Mouse (Mus musculus): ENCODE data around the gene Ahnak. TPM values are rescaled to one million over a fixed set of nuclear protein-coding genes. Genes with fewer than 3 reads are reported as not detected.

The Ahnak gene
- polyA plus RNA-seq, 1 experiment from 2014 or later: 22.3 TPM

Other genes starting within 250 kb of the Ahnak start
- 0.79 and 0.84 TPM in 2 replicates for gene 1700092M07Rik, start 248.6 kb upstream of the Ahnak start, polyA plus RNA-seq (2015; fragmentation: Nextera tagmentation; extraction: Ambion mirVana)
- gene Stx5a, start 247.9 kb upstream of the Ahnak start, polyA plus RNA-seq (2015; fragmentation: Nextera tagmentation; extraction: Ambion mirVana): 108 and 114 TPM in 2 replicates
- gene Nxf1, start 232.2 kb upstream of the Ahnak start, polyA plus RNA-seq (2015; fragmentation: Nextera tagmentation; extraction: Ambion mirVana): 182 and 200 TPM in 2 replicates
- 205 and 223 TPM in 2 replicates for gene Tmem223, start 218.3 kb upstream of the Ahnak start, polyA plus RNA-seq (2015; fragmentation: Nextera tagmentation; extraction: Ambion mirVana)
- gene Tmem179b, start 214.8 kb upstream of the Ahnak start, polyA plus RNA-seq (2015; fragmentation: Nextera tagmentation; extraction: Ambion mirVana): 154 and 166 TPM in 2 replicates
- gene Taf6l, start 202.9 kb upstream of the Ahnak start, polyA plus RNA-seq (2015; fragmentation: Nextera tagmentation; extraction: Ambion mirVana): 24.1 and 24.7 TPM in 2 replicates
- 233 and 246 TPM in 2 replicates for gene Polr2g, start 190.7 kb upstream of the Ahnak start, polyA plus RNA-seq (2015; fragmentation: Nextera tagmentation; extraction: Ambion mirVana)
- 2.9 and 3.5 TPM in 2 replicates for gene Zbtb3, start 186.7 kb upstream of the Ahnak start, polyA plus RNA-seq (2015; fragmentation: Nextera tagmentation; extraction: Ambion mirVana)
- 44.1 and 49.8 TPM in 2 replicates for gene Ttc9c, start 170.0 kb upstream of the Ahnak start, polyA plus RNA-seq (2015; fragmentation: Nextera tagmentation; extraction: Ambion mirVana)
- 4.3 and 5.3 TPM in 2 replicates for gene Hnrnpul2, start 169.3 kb upstream of the Ahnak start, polyA plus RNA-seq (2015; fragmentation: Nextera tagmentation; extraction: Ambion mirVana)
- not detected in 2 replicates for gene AC129217.1, start 159.5 kb upstream of the Ahnak start, polyA plus RNA-seq (2015; fragmentation: Nextera tagmentation; extraction: Ambion mirVana)
- gene Bscl2, start 151.8 kb upstream of the Ahnak start, polyA plus RNA-seq (2015; fragmentation: Nextera tagmentation; extraction: Ambion mirVana): 54.6 and 63.0 TPM in 2 replicates
- 0.36 and 0.66 TPM in 2 replicates for gene Gng3, start 150.1 kb upstream of the Ahnak start, polyA plus RNA-seq (2015; fragmentation: Nextera tagmentation; extraction: Ambion mirVana)
- gene Lrrn4cl, start 138.5 kb upstream of the Ahnak start, polyA plus RNA-seq (2015; fragmentation: Nextera tagmentation; extraction: Ambion mirVana): 0.78 and 1.1 TPM in 2 replicates
- 171 and 178 TPM in 2 replicates for gene Ubxn1, start 117.8 kb upstream of the Ahnak start, polyA plus RNA-seq (2015; fragmentation: Nextera tagmentation; extraction: Ambion mirVana)
- 106 and 119 TPM in 2 replicates for gene Uqcc3, start 108.4 kb upstream of the Ahnak start, polyA plus RNA-seq (2015; fragmentation: Nextera tagmentation; extraction: Ambion mirVana)
- 67.6 and 70.2 TPM in 2 replicates for gene Lbhd1, start 105.6 kb upstream of the Ahnak start, polyA plus RNA-seq (2015; fragmentation: Nextera tagmentation; extraction: Ambion mirVana)
- not detected in 2 replicates for gene Gm49403, start 105.4 kb upstream of the Ahnak start, polyA plus RNA-seq (2015; fragmentation: Nextera tagmentation; extraction: Ambion mirVana)
- 80.7 and 98.0 TPM in 2 replicates for gene 1810009A15Rik, start 100.4 kb upstream of the Ahnak start, polyA plus RNA-seq (2015; fragmentation: Nextera tagmentation; extraction: Ambion mirVana)
- gene Gm49416, start 100.4 kb upstream of the Ahnak start, polyA plus RNA-seq (2015; fragmentation: Nextera tagmentation; extraction: Ambion mirVana): not detected in 2 replicates
- 32.4 and 33.6 TPM in 2 replicates for gene Ints5, start 96.3 kb upstream of the Ahnak start, polyA plus RNA-seq (2015; fragmentation: Nextera tagmentation; extraction: Ambion mirVana)
- gene Ganab, start 91.2 kb upstream of the Ahnak start, polyA plus RNA-seq (2015; fragmentation: Nextera tagmentation; extraction: Ambion mirVana): 51.9 and 55.5 TPM in 2 replicates
- 28.4 and 29.3 TPM in 2 replicates for gene B3gat3, start 68.9 kb upstream of the Ahnak start, polyA plus RNA-seq (2015; fragmentation: Nextera tagmentation; extraction: Ambion mirVana)
- 4.7 TPM in 2 replicates for gene Rom1, start 59.9 kb upstream of the Ahnak start, polyA plus RNA-seq (2015; fragmentation: Nextera tagmentation; extraction: Ambion mirVana)
- gene Eml3, start 59.7 kb upstream of the Ahnak start, polyA plus RNA-seq (2015; fragmentation: Nextera tagmentation; extraction: Ambion mirVana): 25.2 and 27.1 TPM in 2 replicates
- 203 and 214 TPM in 2 replicates for gene Mta2, start 47.4 kb upstream of the Ahnak start, polyA plus RNA-seq (2015; fragmentation: Nextera tagmentation; extraction: Ambion mirVana)
- gene Tut1, start 35.4 kb upstream of the Ahnak start, polyA plus RNA-seq (2015; fragmentation: Nextera tagmentation; extraction: Ambion mirVana): 31.2 and 32.4 TPM in 2 replicates
- gene Eef1g, start 22.2 kb upstream of the Ahnak start, polyA plus RNA-seq (2015; fragmentation: Nextera tagmentation; extraction: Ambion mirVana): 326 and 340 TPM in 2 replicates
- 10.7 and 11.0 TPM in 2 replicates for gene Scgb1a1, start 98.7 kb downstream of the Ahnak start, polyA plus RNA-seq (2015; fragmentation: Nextera tagmentation; extraction: Ambion mirVana)
- gene Asrgl1, start 146.4 kb downstream of the Ahnak start, polyA plus RNA-seq (2015; fragmentation: Nextera tagmentation; extraction: Ambion mirVana): 34.6 and 36.9 TPM in 2 replicates

Measured in thymus, postnatal 0 days (tissue).